Mouse (Mus musculus) megakaryocyte, embryonic 14.5 days (primary cell): Measurements from ENCODE around the gene Shc3. TPM values are rescaled to one million over a fixed set of nuclear protein-coding genes. Genes with fewer than 3 reads are reported as not detected.

Source experiments
- H3K27me3 ChIP-seq: replicated peaks from 2 replicates; pipeline ENCODE3; 2012; ENCODE audit warnings: inconsistent platforms
- H3K36me3 ChIP-seq: replicated peaks from 2 replicates; pipeline ENCODE3; 2012; ENCODE audit warnings: low read length, inconsistent platforms, mixed read lengths
- H3K4me1 ChIP-seq: 2 replicates; pipeline ENCODE4 v1.6.1; 2012; ENCODE audit warnings: inconsistent platforms
- H3K4me3 ChIP-seq: replicated peaks from 2 replicates; pipeline ENCODE3; 2012; ENCODE audit warnings: moderate library complexity, mild to moderate bottlenecking, inconsistent platforms
- H3K9me3 ChIP-seq: 2 replicates; pipeline ENCODE4 v1.6.1; 2012; ENCODE audit warnings: inconsistent platforms
- FLI1 ChIP-seq: IDR thresholded peaks from 2 replicates; pipeline ENCODE4 v1.6.1; 2012; ENCODE audit warnings: low read length, inconsistent platforms, mixed read lengths
- GATA1 ChIP-seq: IDR thresholded peaks from 3 replicates; pipeline ENCODE4 v1.6.1; 2012; ENCODE audit warnings: mixed read lengths, low read length, inconsistent platforms, borderline replicate concordance
- polyA plus RNA-seq: library from polyadenylated mRNA; stranded (reverse); fragments of >175 nt; gene quantifications from 2 replicates; pipeline ENCODE4 v1.2.3, GENCODE M21; 2012; ENCODE audit warnings: low replicate concordance; ENCODE audit not compliant: insufficient read depth

Shc3 gene
- polyA plus RNA-seq, 1 experiment: not detected

DNA sequence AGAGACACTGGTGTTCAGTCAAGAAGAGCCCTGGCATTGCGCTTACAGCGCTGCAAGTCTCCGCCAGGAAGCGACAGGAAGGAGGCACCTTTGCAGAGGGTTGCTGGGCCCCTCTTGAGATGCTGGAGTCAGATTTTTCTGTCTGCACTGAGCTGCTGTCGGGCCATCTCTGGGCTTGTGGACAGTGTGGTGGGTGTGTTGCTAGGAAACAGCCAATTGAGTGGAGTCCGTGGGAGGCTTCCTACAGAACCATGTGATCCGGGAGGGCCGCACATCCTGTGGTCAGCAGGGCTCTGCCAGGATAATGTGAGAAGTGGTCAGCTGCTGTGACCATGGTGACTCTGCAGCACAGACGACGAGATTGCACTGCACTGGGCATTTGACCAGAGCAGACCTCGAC, 4.6 kb upstream of the Shc3 start:
- H3K4me1 ChIP-seq: peaks cover 11% of the 10 kb centered on the region
- peak overlapping the region; percentile 50 for H3K4me3 ChIP-seq
- TF ChIP-seq FLI1 (no peak), GATA1 (no peak)
- H3K27me3 ChIP-seq: peaks cover 53% of the 10 kb centered on the region
- H3K9me3 ChIP-seq: peaks cover 19% of the 10 kb centered on the region
- H3K36me3 ChIP-seq: no peaks in the 10 kb centered on the region

DNA sequence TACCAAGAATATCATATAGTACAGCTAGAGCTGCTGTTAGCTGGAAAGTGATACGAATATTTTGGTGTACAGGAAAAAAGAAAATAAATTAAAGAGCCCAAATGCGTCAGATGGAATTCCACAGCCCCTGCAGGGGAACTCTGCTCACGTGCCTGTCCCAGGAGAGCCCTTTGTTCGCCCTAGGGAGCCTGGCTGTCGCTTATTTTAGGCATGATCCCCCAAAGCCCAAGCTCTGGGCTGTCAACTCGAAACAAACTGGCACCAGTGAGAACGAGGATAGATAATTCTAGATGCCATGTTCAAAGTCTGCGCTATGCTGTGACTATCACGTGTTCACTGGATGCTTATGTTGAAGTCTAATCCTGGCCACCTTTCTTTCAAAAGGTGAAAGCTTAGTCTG, 892 bp upstream of the Shc3 start:
- Histone ChIP-seq H3K27me3 (peaks cover 83% of the 10 kb centered on the region), H3K4me3 (no peak overlapping the region), H3K36me3 (no peaks in the 10 kb centered on the region), H3K4me1 (peaks cover 23% of the 10 kb centered on the region), H3K9me3 (peaks cover 21% of the 10 kb centered on the region)
- TF ChIP-seq GATA1: no peak
- TF ChIP-seq FLI1: no peak

DNA sequence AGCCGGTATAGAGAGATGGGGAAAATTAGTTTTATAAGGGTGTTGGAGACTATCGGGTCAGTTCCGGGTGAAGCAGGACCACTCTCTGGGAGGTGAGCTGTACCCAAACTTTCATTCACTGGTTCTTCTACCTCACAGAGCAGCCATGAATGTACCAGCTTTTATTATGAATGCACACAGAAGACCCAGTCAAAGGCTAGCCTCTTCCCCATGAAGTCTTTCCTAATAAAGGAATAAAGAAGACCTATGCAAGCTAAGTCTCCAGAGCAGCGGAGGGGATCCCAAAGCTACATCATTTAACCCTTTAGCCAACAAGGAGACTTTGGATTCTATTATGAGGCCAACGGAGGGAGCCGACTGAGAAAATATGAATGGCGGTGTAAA, 458 bp upstream of the Shc3 start:
- no peaks in the 10 kb centered on the region for H3K36me3 ChIP-seq
- H3K9me3 ChIP-seq: peaks cover 21% of the 10 kb centered on the region
- no peak overlapping the region for H3K4me3 ChIP-seq
- peaks cover 23% of the 10 kb centered on the region for H3K4me1 ChIP-seq
- no peak for TF ChIP-seq GATA1
- no peak for TF ChIP-seq FLI1
- peaks cover 87% of the 10 kb centered on the region for H3K27me3 ChIP-seq

DNA sequence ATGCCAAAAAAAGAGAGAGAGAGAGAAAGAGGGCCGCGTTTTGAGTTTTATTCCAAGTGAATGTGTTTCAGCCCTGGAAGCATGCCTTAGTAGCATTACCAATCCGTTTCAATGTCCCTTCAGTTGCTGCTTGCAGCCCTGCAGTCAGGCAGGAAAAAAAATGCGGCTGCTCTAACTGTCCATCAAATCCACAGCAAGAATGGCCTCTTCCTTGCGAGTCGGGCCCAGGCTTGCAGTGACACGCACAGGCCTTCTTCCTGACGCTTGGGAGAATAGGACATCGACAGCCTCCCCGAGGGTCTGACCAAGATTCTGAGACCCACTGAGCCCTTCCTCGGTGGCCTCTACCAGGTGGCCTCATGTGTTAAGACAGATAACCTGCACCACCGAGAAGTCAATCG, 718 bp downstream of the Shc3 start:
- Histone ChIP-seq H3K4me1 (peaks cover 15% of the 10 kb centered on the region), H3K36me3 (no peaks in the 10 kb centered on the region), H3K27me3 (peaks cover 84% of the 10 kb centered on the region), H3K9me3 (peaks cover 21% of the 10 kb centered on the region), H3K4me3 (no peak overlapping the region)
- TF ChIP-seq FLI1: no peak
- no peak for TF ChIP-seq GATA1

DNA sequence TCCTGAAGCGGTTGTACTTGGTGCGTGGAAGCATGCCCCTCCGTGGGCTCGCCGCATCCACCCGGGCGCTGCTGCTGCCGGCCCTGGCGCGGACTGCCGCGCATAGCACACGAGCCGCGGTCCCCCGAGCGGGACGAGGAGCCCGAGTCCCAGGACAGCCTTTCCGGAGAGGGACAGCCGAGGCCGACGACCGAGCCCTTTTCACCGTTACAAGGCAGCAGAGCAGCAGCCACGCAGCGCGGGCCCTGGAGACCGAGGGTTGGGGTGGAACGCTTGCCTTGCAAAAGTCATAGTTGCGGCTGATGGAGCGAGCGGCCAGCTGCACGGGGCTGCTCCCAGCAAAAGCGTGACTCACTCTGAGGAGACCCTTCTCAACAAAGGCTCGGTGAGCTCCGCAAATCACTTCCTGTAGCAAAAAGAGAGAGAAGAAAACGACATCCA, 1.8 kb downstream of the Shc3 start:
- H3K27me3 ChIP-seq: peaks cover 88% of the 10 kb centered on the region
- H3K36me3 ChIP-seq: no peaks in the 10 kb centered on the region
- no peak overlapping the region for H3K4me3 ChIP-seq
- peaks cover 14% of the 10 kb centered on the region for H3K4me1 ChIP-seq
- H3K9me3 ChIP-seq: peaks cover 21% of the 10 kb centered on the region
- no peak for TF ChIP-seq GATA1
- no peak for TF ChIP-seq FLI1

DNA sequence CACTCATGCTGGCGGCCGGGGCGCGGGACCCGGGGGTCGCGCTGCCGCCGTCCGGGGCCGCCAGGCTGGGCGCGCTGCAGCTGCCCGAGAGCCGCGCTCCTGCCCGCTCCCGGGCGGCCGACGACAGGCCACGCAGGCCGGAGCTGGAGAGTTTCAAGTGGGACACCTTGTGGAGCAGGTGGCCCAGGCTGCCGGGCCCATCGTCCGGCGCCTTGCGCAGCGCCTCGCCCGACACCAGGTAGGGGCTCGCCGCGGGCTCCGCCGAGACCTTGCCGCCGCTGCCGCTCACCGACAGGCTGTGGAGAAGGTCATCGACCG, 2.2 kb downstream of the Shc3 start:
- Histone ChIP-seq H3K27me3 (peaks cover 84% of the 10 kb centered on the region), H3K9me3 (peaks cover 20% of the 10 kb centered on the region), H3K36me3 (no peaks in the 10 kb centered on the region), H3K4me3 (no peak overlapping the region), H3K4me1 (peaks cover 14% of the 10 kb centered on the region)
- TF ChIP-seq GATA1: no peak
- no peak for TF ChIP-seq FLI1

DNA sequence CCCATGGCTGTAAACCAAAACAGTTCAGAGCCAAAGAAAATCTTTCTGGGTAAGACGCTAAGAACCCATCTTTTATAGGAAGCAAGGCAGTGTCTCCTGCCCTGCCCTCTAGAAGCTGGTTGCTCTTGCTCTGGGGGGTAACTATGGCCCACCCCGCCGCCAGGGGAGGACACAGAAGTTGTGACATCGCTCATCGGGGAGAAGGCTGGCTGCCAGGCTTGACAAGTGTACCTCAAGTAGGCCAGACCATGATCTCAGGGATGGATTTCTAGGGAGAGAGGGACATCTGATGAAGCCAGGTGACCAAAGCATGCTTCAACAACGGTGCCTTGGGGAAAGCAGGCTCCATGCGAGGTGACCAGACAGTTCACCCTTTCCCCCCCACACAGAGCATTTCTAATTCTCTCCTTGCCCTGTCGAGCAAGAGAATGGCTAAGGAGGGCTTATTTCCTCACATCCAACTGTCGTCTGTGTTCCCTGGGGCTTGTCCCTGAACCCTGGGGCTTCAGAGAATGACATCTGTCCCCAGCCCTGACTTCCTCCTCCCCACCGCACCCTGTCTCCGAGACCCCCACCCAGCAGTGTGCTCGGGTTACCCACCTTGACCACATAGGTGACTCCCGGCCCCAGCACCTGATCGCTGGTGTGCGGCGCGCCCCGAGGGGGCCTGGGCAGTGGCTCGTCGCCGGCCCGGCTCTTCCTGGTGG, 2.7 kb downstream of the Shc3 start:
- H3K4me3 ChIP-seq: no peak overlapping the region
- no peak for TF ChIP-seq GATA1
- TF ChIP-seq FLI1: no peak
- peaks cover 14% of the 10 kb centered on the region for H3K4me1 ChIP-seq
- H3K9me3 ChIP-seq: peaks cover 15% of the 10 kb centered on the region
- peaks cover 79% of the 10 kb centered on the region for H3K27me3 ChIP-seq
- H3K36me3 ChIP-seq: no peaks in the 10 kb centered on the region

DNA sequence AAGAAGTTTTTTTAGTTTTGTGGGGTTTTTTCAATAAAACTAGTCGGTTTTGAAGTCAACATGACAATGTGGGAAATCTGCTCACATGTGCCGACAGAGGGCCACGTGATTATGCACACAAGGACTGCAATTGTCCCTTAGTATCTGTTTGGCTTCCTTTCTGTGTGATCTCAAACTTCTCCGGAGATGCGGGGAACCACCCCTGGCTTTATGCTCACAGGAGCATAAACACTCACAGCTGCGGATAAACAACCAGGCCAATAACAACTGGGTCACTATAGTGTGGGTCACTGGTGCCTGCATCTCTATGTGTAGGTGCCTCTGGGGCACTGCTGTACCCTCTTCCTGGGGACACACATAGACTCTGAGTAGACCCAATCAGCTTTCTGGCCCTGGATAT, 4.5 kb downstream of the Shc3 start:
- Histone ChIP-seq H3K36me3 (no peaks in the 10 kb centered on the region), H3K9me3 (peaks cover 3% of the 10 kb centered on the region; the same call in 1 of the 2 replicates), H3K27me3 (peaks cover 65% of the 10 kb centered on the region), H3K4me3 (no peak overlapping the region), H3K4me1 (peaks cover 14% of the 10 kb centered on the region)
- no peak for TF ChIP-seq GATA1
- no peak for TF ChIP-seq FLI1

DNA sequence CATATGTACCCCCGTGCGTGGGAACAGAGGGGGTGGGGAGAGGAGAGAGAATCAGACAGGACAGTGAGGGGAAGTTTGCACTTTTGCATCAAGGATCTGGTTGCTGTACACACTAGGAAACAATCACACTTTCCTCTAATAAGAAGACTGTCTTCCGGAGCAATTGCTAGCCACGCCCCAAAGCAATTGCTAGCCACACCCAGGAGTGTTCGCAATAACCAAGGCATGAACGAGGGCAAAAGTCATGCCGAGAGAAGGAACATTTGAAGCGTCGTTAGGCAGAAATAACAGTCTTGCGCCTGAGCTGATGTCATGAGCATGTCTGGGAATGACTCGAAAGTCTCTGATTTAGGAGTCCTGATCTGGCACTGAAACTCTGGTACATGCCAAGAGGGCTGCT, 15.9 kb downstream of the Shc3 start:
- Histone ChIP-seq H3K9me3 (no peaks in the 10 kb centered on the region), H3K36me3 (no peaks in the 10 kb centered on the region), H3K27me3 (peaks cover 22% of the 10 kb centered on the region), H3K4me3 (no peak overlapping the region), H3K4me1 (no peaks in the 10 kb centered on the region)
- TF ChIP-seq FLI1 (no peak), GATA1 (no peak)

DNA sequence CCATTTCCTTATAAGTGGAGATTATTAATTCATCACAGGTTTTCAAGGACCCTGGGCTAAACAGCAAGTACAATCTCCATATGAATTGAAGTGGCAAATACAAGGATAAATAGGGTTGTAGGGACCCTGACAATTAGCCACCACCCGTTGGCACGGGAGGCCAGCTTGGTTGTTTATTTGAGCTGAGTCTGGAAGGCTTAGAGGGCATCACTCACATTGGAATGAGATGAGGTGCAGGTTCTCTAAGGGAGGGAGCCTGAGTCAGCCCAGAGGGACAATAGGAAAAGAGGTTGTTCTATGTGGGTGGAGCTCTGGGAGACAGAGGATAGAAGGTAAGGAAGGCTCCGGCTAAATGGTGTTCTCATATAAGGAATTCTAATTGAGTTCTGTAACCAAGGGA, 17.0 kb downstream of the Shc3 start:
- H3K27me3 ChIP-seq: peaks cover 22% of the 10 kb centered on the region
- no peak overlapping the region for H3K4me3 ChIP-seq
- H3K4me1 ChIP-seq: no peaks in the 10 kb centered on the region
- no peaks in the 10 kb centered on the region for H3K9me3 ChIP-seq
- TF ChIP-seq FLI1 (no peak), GATA1 (no peak)
- H3K36me3 ChIP-seq: no peaks in the 10 kb centered on the region
